Mouse (Mus musculus): ENCODE results near the gene Srsf9.
"Not testable (repeated sequence)": the region's sequence is repeated elsewhere in the genome, so short reads cannot be mapped to it uniquely, and the experiment has no call there.

The Srsf9 gene

DNA sequence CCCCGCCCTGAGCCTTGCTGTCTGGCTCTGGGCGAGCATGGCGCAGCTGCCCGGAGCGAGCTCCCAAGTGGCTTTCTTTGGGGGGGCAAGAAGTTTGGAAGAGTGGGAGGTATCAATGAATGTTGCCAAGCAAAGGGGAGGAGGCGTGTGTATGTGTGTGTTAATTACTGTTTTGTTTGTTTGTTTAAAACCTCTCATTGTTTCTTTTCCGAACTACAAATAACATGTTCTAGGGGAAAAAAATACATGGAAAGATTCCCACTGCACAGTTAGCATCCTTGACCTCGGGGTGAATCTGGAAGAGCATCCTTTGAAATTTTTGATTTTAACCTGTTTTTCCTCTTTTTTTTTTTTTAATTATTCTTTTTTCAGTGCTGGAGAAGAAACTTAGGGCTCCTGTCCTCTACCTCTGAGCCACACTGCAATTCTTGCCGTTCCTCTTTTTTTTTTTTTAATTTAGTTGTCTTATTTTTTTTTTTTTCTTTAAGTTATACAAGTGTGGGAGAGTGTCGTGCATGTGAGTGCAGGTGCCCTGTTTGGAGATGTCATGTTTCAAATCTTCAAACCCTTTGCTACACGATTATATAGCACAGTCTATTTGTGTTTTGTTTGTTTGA lies 47.3 kb downstream of the Srsf9 start:
- DNase-seq: no peak

DNA sequence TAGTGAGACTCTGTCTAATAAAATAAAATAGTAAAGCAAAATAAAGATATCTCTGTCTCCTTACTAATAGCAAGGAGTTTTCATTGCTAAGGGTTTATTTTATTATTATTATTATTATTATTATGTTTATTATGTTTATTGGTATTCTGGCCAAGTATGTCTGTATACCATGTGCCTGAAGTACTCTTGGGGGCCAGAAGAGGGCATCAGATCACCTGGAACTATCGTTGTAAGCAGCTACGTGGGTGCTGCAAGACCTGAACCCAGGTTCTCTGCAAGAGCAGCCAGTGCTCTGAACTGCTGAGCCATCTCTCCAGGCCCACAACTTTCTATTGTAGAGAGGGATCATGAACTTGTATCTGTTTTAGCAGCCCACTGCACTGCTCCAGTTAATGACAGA lies 48.5 kb downstream of the Srsf9 start:
- DNase-seq: no peak

DNA sequence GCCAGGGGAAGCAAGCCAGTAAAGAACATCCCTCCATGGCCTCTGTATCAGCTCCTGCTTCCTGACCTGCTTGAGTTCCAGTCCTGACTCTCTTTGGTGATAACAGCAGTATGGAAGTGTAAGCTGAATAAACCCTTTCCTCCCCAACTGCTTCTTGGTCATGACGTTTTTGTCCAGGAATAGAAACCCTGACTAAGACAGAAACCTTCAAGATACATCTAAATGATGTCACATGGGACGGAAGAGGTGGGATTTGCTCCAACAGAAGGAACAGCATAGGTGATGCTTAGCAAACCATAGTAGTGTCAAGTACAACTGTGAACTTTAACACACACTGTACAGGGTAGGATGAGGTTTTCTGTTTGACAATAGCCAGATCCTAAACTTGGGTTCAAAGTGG lies 51.9 kb downstream of the Srsf9 start:
- DNase-seq: not testable (repeated sequence)

All from right cerebral cortex, postnatal 4 days (tissue).